Mouse (Mus musculus): ENCODE results near the gene Ust.

Ust gene

DNA sequence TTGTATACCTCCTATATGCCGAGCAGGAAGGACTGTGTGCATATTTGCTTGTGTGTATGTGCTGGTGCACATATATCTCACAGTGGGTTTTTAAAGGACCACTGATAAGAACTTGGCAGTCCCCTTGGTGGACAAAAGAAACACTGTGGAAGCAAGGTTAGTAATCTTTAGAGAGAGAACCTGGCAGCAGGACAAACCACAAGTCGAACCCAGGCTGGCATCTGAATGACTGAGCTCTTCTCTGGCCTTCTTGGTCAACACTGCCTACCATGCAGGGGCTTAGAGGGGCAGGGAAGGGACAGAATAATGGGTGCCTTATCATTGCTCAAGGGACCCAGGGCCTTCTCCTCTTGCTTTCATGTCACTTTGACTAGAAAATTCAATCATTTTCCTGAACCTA is 294.0 kb downstream of the Ust start:
- no peak for DNase-seq (ENCODE audit: low read depth)

DNA sequence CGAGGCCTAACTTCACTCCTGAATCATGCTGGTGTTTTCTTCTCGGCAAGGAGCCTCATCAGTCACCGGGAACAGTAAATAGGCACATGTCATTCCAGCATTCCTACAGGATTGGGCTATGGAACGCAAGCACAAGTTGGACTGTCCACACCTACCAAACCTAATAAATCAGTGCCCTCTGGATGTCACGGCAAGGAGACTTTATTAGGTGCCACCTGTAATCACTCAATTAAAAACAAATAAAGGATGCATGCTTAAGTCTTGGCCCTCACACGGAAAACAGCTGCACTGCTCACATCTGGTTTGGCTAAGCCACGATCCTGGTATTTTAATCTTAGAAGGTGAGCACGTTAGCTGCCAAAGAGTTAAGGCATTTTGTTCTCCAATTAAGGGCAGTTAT is 294.6 kb downstream of the Ust start:
- DNase-seq (ENCODE audit: low read depth): no peak

DNA sequence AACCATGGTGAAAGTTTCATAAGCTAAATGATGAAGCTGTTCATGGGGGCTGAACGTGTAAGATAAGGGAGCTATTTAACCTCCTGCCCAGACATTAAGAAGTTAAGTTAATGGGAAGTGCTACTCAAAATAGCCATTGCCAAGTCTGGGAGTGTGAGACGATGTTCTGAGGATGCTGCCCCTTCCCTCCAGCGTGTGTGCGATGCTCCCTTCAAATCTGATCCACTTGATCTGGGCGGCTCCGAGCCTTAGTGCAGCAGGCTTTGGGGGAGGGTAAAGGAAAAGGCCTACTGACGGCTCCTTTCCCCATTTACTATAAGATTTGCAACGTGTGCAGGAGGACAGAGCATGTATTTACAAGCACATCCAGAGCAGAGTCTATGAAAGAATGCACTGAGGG is 301.7 kb downstream of the Ust start:
- DNase-seq (ENCODE audit: low read depth): no peak

DNA sequence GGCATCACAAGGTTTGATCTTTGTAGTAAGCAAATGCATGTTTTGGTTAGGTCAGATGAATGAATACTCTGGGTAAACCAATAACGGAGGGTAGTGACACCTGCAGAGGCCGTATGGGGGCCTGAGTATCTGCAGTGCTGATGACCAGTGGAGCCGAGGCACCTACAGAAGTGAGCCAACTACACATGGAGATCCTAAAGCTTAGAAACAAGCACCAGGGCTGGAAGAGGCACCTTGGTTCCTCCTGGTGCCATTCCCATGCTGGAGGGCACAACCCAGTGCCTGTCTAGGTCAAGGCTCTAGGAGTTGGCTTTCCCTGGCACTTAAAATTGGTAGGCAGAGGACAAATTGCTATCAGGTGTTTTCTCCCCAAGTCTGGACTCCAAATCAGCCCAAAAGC is 303.4 kb downstream of the Ust start:
- DNase-seq (ENCODE audit: low read depth): no peak

DNA sequence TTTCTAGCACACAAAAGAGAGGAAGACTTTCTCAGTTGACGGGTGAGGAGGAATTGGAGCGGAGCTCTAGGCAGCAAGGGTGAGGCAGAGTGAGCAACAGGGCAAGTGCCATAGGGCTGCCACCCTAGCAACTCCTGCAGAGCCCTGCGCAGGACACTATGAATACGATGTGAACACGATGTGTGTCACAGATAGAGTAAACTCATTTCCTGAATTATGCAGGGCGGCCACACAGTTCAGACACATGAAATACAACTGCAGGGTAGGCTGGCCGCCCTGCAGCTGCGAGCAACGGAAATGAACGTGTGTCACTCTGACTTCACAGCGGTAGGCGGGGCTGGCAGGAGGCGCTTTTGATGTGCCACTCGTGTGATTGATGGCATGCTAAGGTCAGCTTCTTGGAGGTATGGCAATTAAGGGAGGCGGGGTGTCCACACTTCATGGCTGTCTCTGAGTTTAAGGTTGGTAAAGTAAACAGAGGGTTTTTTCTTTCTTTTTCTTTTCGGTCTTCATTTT is 304.7 kb downstream of the Ust start:
- no peak for DNase-seq (ENCODE audit: low read depth)

DNA sequence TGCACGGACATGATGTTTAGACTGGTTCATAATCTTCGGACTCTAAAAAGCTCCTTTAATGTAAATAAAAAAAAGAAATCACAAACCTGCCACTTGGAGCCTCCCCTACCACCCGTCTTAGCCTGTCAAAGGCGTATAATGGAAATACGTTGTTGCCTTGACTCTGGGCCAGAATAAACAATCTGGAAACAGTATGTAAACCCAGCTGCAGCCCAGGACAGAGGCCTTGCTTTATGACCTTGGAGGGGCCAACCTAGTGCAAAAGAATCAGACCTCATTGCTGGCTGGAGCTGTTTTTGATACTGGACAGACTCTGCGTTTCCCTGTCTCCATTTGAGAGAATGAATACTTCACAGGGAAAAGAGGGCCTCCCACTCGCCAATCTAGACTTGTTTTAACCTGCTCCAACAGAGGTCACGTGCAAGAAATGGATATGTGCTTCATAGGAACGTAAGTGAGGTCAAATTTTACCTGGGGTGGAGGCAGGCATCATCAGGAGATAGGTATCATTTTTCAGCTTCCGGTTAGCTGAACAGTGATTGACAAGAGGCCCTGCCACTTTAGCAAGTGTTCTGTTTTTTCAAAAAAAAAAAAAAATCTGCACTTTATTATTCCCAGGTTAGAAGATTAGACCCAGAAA is 305.2 kb downstream of the Ust start:
- no peak for DNase-seq (ENCODE audit: low read depth)

DNA sequence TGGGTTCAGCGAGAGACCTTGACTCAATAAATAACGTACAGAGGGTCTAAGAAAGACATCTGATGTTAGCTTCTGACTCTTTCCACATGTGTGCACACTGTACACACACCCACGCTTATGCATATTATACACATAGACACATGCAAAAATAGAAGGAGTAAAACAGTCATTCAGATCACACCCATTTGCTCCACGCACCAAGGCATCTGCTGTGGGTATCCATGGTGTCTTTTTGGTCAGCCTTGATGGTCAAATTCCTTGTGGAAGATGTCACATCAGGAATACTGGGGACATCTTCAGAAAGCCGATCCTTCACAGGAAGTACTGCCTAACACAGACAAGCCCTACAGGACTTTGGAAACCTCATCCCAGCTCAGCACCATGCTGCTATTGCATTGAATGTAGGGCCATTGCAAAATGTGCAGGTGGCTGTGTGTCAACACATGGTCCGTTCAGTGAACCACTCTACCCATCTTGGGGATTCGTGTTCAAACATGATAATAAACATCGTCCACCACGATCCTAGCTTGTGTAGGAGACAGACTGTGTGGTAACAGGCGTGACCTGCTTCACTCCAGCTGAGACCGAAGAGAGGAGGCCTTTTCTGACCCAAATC is 305.9 kb downstream of the Ust start:
- no peak for DNase-seq (ENCODE audit: low read depth)

DNA sequence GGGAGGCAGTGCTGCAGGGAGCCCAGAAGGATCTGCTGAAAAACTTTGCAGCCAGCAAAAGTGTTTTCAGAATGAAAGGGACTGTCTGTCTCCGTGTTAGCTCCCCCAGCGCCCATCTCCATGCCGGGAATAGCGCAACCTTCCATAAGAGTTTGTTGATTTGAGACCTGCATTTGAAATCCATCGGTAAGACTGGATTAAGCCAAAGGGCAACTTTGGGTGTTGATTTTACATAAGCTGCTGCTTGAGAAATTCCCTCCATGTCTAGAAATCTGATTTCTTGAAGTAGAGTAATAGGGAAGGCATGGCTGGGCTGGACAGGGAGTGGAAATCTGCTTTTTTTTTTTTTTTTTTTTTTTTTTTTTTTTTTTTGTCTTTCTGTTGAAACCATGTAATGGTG is 306.9 kb downstream of the Ust start:
- DNase-seq (ENCODE audit: low read depth): no peak

DNA sequence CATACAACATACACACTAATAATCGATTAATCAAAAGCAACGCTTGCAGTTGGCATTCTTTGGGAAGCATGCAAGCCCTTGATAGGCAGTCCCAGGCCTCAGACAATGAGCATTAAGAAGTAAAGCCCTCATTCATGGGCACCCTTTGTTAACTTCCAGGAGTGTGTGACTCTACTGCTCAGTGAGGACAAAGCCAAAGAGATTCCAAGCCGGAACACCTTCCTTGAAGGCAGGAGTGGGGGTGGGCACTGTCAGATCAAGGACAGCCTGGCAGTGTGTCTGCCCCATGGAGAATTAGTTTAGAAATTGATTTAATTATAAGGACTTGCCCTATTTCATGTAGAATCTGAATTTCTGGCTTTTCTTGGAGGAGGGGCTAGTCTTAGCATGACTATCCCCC is 308.3 kb downstream of the Ust start:
- no peak for DNase-seq (ENCODE audit: low read depth)

DNA sequence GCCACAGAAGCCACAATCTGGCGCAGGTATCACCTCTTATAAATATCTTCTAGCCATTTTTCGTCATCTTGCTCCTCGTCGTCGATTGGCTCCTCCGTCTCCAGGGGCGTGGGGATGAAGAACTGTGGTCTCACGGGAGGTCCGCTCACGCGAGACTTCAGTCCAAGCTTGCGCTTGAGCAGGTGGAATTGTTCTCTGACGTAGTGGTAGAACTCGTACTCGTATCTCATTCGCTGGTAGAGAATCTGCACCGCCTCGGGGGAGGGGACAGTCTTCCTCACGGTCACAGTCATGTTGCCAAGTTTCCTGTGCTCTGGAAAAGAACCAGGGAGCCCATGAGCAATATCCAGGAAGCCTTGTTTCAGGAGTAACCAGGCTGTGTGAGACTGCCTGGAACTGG is 311.3 kb downstream of the Ust start:
- no peak for DNase-seq (ENCODE audit: low read depth)

DNA sequence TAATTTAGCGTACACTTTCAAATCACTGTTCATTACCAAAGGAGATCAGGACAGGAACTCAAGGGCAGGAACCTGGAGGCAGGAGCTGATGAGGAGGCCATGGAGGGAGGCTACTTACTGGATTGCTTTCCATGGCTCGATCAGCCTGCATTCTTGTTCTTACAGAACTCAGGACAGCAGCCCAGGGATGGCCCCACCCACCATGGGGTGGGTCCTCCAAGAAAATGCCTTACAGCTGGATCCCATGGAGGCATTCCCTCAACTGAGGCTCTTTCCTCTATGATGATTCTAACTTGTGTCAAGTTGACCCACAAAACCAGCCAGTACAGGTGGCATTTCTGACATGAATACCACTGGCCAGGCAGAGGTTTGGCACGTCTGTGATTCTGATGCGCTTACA is 314.9 kb downstream of the Ust start:
- DNase-seq (ENCODE audit: low read depth): no peak

DNA sequence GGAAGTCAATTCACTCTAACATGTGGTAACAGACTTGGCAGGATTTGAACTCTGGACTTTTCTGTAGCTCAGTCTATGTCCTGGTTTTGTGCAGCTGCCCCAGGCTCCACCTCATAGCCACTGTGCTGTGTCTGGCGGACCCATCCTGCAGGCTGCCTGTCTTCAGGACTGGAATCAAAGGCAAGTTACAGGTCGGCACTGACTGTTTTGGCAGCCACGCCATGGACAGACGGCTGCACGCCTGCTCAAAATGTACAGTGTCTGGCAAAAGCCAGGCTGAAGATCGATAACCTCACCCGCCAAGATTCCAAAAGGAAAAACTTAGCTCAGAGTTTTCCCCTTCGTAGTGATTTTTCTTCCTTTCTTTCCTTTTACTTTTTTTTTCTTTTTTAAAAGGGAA is 318.8 kb downstream of the Ust start:
- no peak for DNase-seq (ENCODE audit: low read depth)

DNA sequence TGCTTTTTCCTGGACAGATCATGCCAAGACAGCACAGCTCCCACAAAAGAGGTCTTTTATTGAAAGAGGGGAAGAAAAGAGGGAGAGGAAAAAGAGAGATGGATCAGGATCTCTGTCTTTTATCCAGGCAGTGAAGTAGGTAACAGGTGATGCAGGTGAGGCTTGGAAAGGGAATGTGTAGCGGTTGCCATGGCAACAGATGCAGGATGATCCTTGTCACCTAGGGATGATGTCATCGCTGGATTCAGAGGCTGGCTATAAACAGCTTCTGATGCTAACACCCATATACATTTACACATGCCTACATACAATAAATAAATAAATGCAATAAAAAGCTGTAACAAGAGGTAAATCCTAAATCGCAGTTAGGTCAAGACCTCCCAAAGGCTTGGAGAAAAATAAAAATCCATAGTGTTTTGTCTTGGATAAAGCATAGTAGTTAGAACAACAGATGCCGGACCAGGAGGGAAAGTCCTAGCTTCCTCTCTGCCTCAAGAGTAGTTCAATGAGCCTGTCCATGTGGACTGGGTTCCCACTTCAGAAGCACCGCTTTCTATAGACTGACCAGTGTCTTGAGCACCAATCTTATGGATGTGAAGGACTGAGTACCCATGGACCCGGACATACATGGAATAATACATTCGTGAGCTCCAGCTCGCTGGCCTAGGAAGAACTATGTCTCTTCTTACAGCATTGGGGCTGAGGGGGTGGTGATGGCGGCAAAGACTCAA is 319.4 kb downstream of the Ust start:
- DNase-seq (ENCODE audit: low read depth): no peak

DNA sequence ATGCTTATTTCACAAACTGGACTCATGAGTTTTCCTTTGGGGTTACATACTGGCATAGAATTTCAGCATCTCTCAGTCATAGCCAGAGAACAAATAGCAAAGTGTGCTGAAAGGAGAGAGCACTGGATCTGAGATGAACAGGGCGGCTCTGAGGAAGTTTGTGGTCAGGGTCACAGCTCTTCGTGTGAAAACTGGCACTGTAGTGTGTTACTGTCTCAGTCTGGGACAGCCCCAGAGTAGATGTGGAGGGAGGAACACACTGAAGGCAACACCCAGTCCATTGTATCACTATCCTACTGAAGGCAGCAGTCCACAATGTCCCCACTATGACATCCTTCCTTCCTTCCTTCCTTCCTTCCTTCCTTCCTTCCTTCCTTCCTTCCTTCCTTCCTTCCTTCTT is 321.0 kb downstream of the Ust start:
- no peak for DNase-seq (ENCODE audit: low read depth)

DNA sequence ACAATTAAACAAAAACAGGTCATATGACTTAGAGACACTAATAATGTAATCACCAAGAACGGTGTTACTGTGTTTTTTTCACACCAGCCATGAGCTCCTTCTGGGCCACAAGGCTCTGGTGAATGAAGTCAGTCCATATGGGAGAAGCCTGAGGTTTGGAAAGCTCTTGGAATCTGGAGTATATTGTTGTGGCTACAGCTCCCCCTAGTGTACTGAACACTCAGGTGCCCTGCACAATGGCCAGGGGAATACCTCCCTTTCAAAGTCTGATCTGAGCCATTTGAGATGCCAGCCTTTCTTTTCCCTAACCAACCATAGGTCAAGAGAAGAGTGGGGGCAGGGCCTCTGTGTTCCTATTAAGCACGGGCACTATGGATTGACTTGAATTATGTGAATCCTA is 322.3 kb downstream of the Ust start:
- DNase-seq (ENCODE audit: low read depth): peak; percentile 6

DNA sequence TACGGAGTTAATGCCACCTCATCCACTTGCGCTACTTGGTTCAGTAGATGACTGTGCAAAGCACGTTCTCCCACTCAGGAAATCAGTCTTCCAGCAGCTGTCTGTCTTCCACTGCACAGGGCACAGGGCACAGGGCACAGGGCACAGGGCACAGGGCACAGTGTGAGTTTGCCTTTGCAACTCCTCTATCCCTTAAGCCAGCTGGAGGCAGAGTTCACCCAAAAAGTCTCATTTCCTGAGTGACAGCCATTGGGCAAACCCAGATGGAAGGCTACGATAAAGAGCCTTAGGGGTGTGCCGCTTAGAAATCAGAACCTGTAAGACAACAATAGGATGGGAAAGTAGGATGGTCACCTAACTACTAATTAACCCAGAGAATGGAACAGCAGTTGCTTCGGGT is 322.9 kb downstream of the Ust start:
- DNase-seq (ENCODE audit: low read depth): no peak

DNA sequence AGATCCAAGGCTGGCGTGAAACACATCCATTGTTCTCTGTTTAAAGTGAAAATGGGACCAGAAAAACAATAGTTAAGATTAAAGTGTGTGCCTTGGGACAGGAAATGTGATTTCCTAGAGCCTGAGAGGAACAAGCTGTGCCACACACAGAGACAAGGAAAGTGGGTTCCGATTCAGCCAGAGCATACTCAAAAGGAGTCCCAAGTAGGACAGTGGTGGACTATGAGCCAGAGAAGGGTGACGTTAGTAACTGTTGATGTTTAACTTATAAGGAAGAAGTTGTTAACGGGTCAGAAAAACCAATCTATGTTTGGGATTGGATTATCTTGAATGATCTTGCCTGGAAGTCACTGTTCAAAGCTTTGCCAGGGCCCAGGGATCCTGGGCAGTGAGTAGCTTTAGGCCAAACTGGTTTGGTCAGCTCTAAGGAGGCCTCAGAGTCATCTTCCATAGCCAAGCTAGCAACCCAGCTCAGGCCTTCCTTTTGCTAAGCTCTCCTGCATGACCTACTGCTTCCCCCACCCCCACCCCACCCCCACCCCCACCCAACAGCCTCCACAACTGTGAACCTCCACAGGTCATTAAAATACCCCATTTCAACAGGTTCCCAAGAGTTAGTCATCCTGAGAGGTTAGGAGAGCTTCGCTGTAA is 329.2 kb downstream of the Ust start:
- DNase-seq (ENCODE audit: low read depth): no peak

DNA sequence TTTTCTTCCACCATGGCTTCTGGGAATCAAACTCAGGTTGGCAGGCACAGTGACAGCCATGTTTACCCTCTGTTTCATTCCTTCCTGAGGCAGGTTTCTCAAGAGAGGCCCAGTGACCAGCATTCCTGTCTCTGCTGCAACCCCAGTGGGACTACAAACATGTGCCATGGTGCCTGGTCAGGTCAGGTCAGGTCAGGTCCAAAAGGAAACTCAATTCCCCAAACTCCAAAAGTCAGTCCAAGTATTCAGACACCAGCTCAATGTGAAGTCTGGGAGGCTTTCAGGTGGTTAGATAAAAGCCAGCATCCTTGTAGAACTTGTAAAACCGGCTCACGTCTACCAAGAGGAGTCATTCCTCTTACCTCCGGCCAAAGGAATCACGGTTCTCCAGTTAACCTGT is 333.0 kb downstream of the Ust start:
- no peak for DNase-seq (ENCODE audit: low read depth)

DNA sequence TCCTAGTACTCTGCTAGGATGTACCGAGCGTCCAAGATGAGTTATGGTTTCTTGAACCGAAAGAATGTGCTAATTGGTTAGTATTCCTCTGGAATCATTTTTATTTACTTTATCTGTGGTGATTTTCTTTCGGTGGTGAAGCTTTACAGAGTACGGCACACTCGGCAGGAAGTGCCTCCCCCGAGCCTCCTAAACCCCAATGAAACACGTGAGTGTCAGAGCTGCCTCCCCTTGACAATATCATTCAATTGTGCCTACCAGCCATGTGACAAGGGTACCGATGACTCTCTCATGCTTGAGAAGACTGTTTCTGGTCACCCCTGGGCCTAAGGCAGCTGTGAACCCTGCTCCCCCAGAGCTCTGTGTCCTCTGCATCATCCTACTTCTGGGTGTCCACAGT is 333.9 kb downstream of the Ust start:
- no peak for DNase-seq (ENCODE audit: low read depth)

DNA sequence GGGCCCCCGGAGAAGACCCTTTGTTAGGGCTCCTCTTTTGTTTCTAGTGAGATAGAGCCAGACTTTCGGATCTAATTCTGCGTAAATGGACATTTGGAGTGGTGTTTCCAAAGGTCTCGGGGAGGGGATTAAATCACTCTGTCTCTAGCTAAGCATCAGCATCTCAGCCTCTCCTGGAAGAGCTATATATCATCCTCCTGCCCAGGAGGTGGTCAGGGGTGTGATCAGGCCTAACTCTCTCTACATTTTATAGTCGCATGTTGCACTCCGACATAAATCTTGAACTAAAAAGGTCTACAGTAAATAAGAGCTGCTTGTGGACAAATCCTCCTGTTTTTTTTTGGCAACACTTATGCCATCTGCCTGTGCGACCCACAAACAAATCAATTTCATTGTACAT is 335.5 kb downstream of the Ust start:
- DNase-seq (ENCODE audit: low read depth): no peak

DNA sequence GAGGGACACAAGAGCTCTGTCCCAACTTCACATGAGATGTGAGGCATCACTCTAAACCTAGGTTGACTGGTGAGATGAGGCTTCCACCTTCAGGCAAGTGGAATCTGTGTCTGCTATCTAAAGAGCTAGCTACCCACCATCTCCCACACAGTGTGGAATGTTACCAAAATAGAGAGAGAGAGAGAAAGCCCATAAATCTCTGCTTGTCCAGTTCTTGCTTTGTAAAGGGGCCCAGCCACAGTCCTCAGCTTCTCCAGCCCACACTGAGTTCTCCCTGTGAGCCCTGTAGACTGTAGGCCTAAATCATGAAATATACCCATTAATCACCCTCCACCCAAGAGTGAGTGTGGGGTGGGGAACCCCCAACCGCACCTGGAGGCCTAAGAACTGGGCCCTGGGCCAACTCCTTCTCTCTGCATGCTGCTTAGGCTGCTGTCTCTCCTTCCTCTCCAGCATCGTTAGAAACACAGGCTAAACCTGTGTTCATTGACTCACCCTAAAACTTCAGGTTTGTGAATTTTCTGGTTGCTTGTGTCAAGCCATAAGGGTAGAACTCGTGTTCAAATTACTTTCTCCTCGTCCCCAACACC is 336.9 kb downstream of the Ust start:
- no peak for DNase-seq (ENCODE audit: low read depth)

DNA sequence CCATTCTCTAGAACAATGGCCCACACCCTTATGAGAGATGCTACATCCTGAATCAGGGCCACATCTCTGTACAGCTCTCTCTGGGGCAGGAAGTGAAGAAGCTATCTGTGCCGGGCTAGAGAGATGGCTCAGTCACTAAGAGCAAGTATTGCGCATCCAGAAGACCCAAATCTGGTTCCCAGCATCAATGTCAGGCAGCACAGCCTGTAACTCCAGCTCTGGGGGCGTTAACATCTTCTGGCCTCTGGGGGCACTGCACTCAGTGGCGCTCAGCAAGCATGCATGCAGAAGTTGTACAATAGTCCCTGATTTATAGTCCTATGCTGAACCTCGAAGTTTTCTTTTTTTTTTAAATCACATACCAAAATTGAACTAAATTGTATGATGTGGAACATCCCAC is 341.0 kb downstream of the Ust start:
- DNase-seq (ENCODE audit: low read depth): no peak

Data from c-Kit-positive CD71-positive TER-119-negative erythroid progenitor cells, embryonic 14.5 days (primary cell).